Mouse (Mus musculus): ENCODE results near the gene Hcfc1r1. TPM values are rescaled to one million over a fixed set of nuclear protein-coding genes. Genes with fewer than 3 reads are reported as not detected.

The Hcfc1r1 gene
- polyA plus RNA-seq (2014; fragmentation: Illumina TruSeq; extraction: RNeasy Lipid Tissue Mini Kit (QIAGEN cat#74804)) = 3.5 TPM

DNA sequence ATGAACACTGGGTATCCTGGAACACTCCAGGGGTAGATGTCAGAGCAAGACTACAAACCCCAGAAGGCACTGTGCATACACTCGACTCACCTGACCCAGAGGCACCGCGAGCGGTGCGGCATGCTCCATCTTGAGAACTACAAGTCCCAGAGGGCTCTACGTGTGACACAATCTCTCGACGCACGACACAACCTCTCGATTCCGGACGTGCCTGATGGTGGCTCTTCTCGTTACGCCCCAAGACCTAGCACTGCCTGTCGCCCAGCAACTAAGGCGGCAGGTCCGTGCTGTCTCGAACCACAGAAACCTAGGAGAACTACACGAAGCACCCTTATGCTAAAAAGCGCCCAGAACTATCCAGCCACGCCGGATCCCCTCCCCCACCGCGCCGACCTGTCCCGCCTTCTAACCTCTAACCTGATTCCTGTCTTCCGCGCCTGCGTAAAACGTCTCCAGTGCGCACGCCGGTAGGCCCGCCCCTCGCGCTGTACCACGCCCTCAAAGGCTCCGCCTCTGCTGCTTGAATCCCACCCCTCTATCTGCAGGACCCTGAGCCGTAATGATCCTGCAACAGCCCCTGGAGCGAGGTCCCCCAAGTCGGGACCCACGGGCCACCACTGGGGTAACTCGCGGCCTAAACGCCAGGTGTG, at the start of gene Hcfc1r1, which contains the start of gene Thoc6:
TSS of gene Hcfc1r1 (plus strand) at position 173 of the 650 bp plus-strand sequence.
TSS of gene Thoc6 (minus strand) at position 459 of the 650 bp plus-strand sequence.

GRCm38 (mm10) chr17:23644613-23645495, 28.5 kb upstream of the Hcfc1r1 start, which contains the start of gene Mmp25:
TSS of gene Mmp25 (minus strand) at chr17:23645277.

GRCm38 (mm10) chr17:23660117-23660875, 13.1 kb upstream of the Hcfc1r1 start, which contains the start of gene Bicdl2:
TSS of gene Bicdl2 (plus strand) at chr17:23660506.

DNA sequence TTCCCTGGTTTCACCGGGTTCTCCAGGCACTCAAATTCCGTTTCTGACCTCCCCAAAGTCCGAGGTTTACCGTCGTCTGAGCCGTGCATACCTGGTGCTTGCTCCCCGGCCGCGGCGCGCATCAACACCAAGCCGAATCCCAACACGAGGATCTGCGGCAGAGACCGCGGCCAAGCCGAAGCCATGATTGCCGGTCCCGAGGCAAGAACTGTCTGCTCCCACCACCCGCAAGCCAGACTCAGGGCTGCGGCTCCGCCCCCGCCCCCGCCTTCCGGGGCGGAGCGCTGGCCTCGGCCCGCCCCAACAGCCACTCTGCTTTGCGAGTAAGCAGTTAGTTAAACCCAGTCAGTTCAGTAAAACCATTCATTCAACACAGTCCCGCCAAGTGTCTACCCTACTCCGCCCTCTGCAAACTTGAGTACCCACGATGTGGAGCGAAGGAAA, 3.9 kb downstream of the Hcfc1r1 start, which contains the start of gene Tnfrsf12a:
TSS of gene Tnfrsf12a (minus strand) at position 233 of the 444 bp plus-strand sequence.

DNA sequence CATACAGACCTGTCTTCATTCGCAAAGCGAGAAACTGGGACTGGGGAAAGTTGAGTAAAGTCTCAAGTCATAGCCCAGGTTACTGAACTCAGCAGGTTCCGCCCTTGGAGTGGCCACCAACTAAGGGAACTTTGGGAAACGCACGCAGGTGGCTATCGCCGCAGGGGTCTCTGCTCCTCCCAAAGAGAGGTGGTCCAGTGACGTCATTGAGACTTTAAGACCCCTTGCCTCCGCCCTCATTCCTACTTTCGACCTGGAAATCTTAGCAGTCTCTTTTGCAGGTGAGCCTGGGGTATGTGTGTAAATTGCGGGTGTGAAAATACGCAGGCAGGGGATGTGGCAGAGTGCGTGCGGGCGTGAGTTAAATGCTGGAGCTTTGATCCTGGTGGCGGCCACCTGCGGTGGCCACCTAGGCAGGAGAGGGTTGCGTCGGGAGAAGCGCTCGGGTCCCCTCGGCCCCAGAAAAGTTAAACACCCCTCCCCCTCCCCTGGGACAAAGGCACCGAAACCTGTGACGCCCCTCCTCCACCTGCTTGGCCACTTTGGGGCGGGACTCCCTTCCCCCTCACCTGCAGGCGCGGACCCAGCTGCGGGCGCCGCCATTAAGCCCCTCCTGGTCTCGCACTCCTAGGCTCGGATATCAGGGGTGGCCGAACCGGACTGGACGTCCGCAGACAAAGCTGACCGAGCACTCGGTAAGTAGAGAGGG, 5.9 kb downstream of the Hcfc1r1 start, which contains the start of gene Cldn6:
TSS of gene Cldn6 (plus strand) at position 123 of the 709 bp plus-strand sequence.

DNA sequence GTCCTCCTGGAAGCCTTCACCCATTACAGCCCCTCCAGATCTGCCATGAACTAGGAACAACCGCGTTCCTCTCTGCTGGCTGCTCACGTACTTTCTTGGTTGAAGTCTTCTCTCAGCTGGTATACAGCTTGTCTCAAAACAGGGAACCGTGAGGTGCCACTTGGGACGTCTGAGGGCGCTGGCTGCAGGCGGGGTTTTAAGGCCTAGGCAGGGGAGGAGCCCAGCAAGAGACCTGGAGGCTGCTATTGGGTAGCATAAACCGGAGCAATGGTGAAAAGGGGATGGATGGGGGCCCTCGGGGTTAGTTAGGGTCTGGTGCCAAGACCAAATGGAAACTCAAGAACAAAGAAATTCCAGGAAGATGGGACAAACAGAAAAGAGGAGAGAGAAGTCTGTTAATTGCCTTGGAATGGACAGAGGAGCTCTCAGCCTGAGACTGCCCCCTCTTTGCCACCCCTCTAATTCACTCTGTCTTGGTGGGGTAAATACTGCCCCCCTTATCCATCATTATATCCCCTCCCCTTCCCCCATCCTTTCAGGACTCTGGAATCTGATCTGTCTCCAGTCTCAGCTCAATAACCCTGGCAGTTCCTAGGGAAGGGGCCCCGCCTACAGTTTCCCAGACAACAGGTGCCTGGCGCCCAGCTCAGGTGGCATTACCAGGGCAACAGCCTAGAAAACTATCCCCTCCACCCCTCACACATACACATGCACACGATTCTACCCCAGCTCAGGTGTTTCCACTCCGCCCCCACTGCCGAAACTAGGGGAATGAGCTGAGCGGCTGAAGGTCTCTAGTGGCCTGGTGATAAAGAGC, 10.7 kb downstream of the Hcfc1r1 start, which contains the start of gene Cldn9:
TSS of gene Cldn9 (minus strand) at position 171 of the 817 bp plus-strand sequence.

GRCm38 (mm10) chr17:23722376-23723125, 49.2 kb downstream of the Hcfc1r1 start, which contains the start of gene 1520401A03Rik:
TSS of gene 1520401A03Rik (minus strand) at chr17:23722783.

Other genes with a start within 250 kb of the Hcfc1r1 start
- gene Vmn2r117, start 193.9 kb upstream of the Hcfc1r1 start, polyA plus RNA-seq (2014; fragmentation: Illumina TruSeq; extraction: RNeasy Lipid Tissue Mini Kit (QIAGEN cat#74804)) = not detected
- 1.5 TPM for gene Zfp213, start 109.4 kb upstream of the Hcfc1r1 start, polyA plus RNA-seq (2014; fragmentation: Illumina TruSeq; extraction: RNeasy Lipid Tissue Mini Kit (QIAGEN cat#74804))
- not detected for gene Zfp13, start 74.1 kb upstream of the Hcfc1r1 start, polyA plus RNA-seq (2014; fragmentation: Illumina TruSeq; extraction: RNeasy Lipid Tissue Mini Kit (QIAGEN cat#74804))
- not detected for gene Zscan10, start 72.7 kb upstream of the Hcfc1r1 start, polyA plus RNA-seq (2014; fragmentation: Illumina TruSeq; extraction: RNeasy Lipid Tissue Mini Kit (QIAGEN cat#74804))
- gene Mmp25, start 28.3 kb upstream of the Hcfc1r1 start, polyA plus RNA-seq (2014; fragmentation: Illumina TruSeq; extraction: RNeasy Lipid Tissue Mini Kit (QIAGEN cat#74804)) = 0.26 TPM
- gene Bicdl2, start 13.1 kb upstream of the Hcfc1r1 start, polyA plus RNA-seq (2014; fragmentation: Illumina TruSeq; extraction: RNeasy Lipid Tissue Mini Kit (QIAGEN cat#74804)) = not detected
- 3.6 TPM for gene Thoc6, start 286 bp downstream of the Hcfc1r1 start, polyA plus RNA-seq (2014; fragmentation: Illumina TruSeq; extraction: RNeasy Lipid Tissue Mini Kit (QIAGEN cat#74804))
- not detected for gene Tnfrsf12a, start 3.9 kb downstream of the Hcfc1r1 start, polyA plus RNA-seq (2014; fragmentation: Illumina TruSeq; extraction: RNeasy Lipid Tissue Mini Kit (QIAGEN cat#74804))
- not detected for gene Cldn6, start 5.7 kb downstream of the Hcfc1r1 start, polyA plus RNA-seq (2014; fragmentation: Illumina TruSeq; extraction: RNeasy Lipid Tissue Mini Kit (QIAGEN cat#74804))
- gene Cldn9, start 10.4 kb downstream of the Hcfc1r1 start, polyA plus RNA-seq (2014; fragmentation: Illumina TruSeq; extraction: RNeasy Lipid Tissue Mini Kit (QIAGEN cat#74804)) = not detected
- not detected for gene 1520401A03Rik, start 49.2 kb downstream of the Hcfc1r1 start, polyA plus RNA-seq (2014; fragmentation: Illumina TruSeq; extraction: RNeasy Lipid Tissue Mini Kit (QIAGEN cat#74804))
- gene Pkmyt1, start 52.7 kb downstream of the Hcfc1r1 start, polyA plus RNA-seq (2014; fragmentation: Illumina TruSeq; extraction: RNeasy Lipid Tissue Mini Kit (QIAGEN cat#74804)) = 0.46 TPM
- gene Paqr4, start 67.3 kb downstream of the Hcfc1r1 start, polyA plus RNA-seq (2014; fragmentation: Illumina TruSeq; extraction: RNeasy Lipid Tissue Mini Kit (QIAGEN cat#74804)) = 2.0 TPM
- not detected for gene Kremen2, start 72.2 kb downstream of the Hcfc1r1 start, polyA plus RNA-seq (2014; fragmentation: Illumina TruSeq; extraction: RNeasy Lipid Tissue Mini Kit (QIAGEN cat#74804))
- gene Flywch1, start 98.0 kb downstream of the Hcfc1r1 start, polyA plus RNA-seq (2014; fragmentation: Illumina TruSeq; extraction: RNeasy Lipid Tissue Mini Kit (QIAGEN cat#74804)) = 0.34 TPM
- not detected for gene Flywch2, start 112.5 kb downstream of the Hcfc1r1 start, polyA plus RNA-seq (2014; fragmentation: Illumina TruSeq; extraction: RNeasy Lipid Tissue Mini Kit (QIAGEN cat#74804))
- gene Srrm2, start 116.9 kb downstream of the Hcfc1r1 start, polyA plus RNA-seq (2014; fragmentation: Illumina TruSeq; extraction: RNeasy Lipid Tissue Mini Kit (QIAGEN cat#74804)) = 111 TPM
- gene Elob, start 155.5 kb downstream of the Hcfc1r1 start, polyA plus RNA-seq (2014; fragmentation: Illumina TruSeq; extraction: RNeasy Lipid Tissue Mini Kit (QIAGEN cat#74804)) = 18.7 TPM
- gene Prss33, start 162.5 kb downstream of the Hcfc1r1 start, polyA plus RNA-seq (2014; fragmentation: Illumina TruSeq; extraction: RNeasy Lipid Tissue Mini Kit (QIAGEN cat#74804)) = not detected
- gene Prss32, start 170.3 kb downstream of the Hcfc1r1 start, polyA plus RNA-seq (2014; fragmentation: Illumina TruSeq; extraction: RNeasy Lipid Tissue Mini Kit (QIAGEN cat#74804)) = not detected
- not detected for gene Prss41, start 170.6 kb downstream of the Hcfc1r1 start, polyA plus RNA-seq (2014; fragmentation: Illumina TruSeq; extraction: RNeasy Lipid Tissue Mini Kit (QIAGEN cat#74804))
- gene Prss21, start 194.5 kb downstream of the Hcfc1r1 start, polyA plus RNA-seq (2014; fragmentation: Illumina TruSeq; extraction: RNeasy Lipid Tissue Mini Kit (QIAGEN cat#74804)) = not detected
- 1.3 TPM for gene Dcpp1, start 207.3 kb downstream of the Hcfc1r1 start, polyA plus RNA-seq (2014; fragmentation: Illumina TruSeq; extraction: RNeasy Lipid Tissue Mini Kit (QIAGEN cat#74804))
- not detected for gene Dcpp2, start 207.3 kb downstream of the Hcfc1r1 start, polyA plus RNA-seq (2014; fragmentation: Illumina TruSeq; extraction: RNeasy Lipid Tissue Mini Kit (QIAGEN cat#74804))
- gene Dcpp3, start 243.9 kb downstream of the Hcfc1r1 start, polyA plus RNA-seq (2014; fragmentation: Illumina TruSeq; extraction: RNeasy Lipid Tissue Mini Kit (QIAGEN cat#74804)) = 4.1 TPM